Mouse (Mus musculus): Measurements from ENCODE around the gene Olfr969.
"Not testable (repeated sequence)": the region's sequence is repeated elsewhere in the genome, so short reads cannot be mapped to it uniquely, and the experiment has no call there.

Olfr969 gene

GRCm38 (mm10) chr9:39790558-39790957 lies at the start of gene Olfr969:
Olfr969 (plus strand) TSS chr9:39790945.
- no peak for DNase-seq

- no peak for DNase-seq
These were observed 44.8 kb upstream of the Olfr969 start, which contains the start of gene Olfr967 for GRCm38 (mm10) chr9:39745949-39746348. Olfr967 (plus strand) TSS chr9:39746249.

- DNase-seq = no peak
These were observed 44.3 kb upstream of the Olfr969 start for GRCm38 (mm10) chr9:39746428-39746827.

- DNase-seq = no peak
These were observed 7.6 kb upstream of the Olfr969 start, which contains the start of gene Olfr968 for GRCm38 (mm10) chr9:39783153-39783552. Olfr968 (minus strand) TSS chr9:39783253.

GRCm38 (mm10) chr9:39808560-39808959 lies 17.8 kb downstream of the Olfr969 start, which contains the start of gene Olfr970:
Olfr970 (plus strand) TSS chr9:39808860.
- DNase-seq = no peak

- not testable (repeated sequence) for DNase-seq
These were observed 45.8 kb downstream of the Olfr969 start, which contains the start of gene Olfr971 for GRCm38 (mm10) chr9:39836576-39836975. Olfr971 (plus strand) TSS chr9:39836876.
